Mouse (Mus musculus) liver, embryonic 15.5 days (tissue): ENCODE measurements around the gene Phlda1. TPM values are rescaled to one million over a fixed set of nuclear protein-coding genes. Genes with fewer than 3 reads are reported as not detected.

Experiments used
- ATAC-seq: fragments of 200-750 bp; cut with Nextera tagmentation; 2 replicates; pipeline ENCODE4 v1.8.0; 2017; ENCODE audit warnings: moderate number of reproducible peaks, mild to moderate bottlenecking, moderate library complexity; ENCODE audit not compliant: insufficient read depth
- H3K27ac ChIP-seq: fragments of 300-500 bp; sonication (generic); replicated peaks from 2 replicates; pipeline ENCODE4 v1.5.1; 2015; ENCODE audit warnings: mild to moderate bottlenecking, inconsistent platforms
- H3K27me3 ChIP-seq: fragments of 300-500 bp; sonication (generic); 2 replicates; pipeline ENCODE4 v1.6.1; 2015; ENCODE audit warnings: mild to moderate bottlenecking, inconsistent platforms
- H3K36me3 ChIP-seq: fragments of 300-500 bp; sonication (generic); replicated peaks from 2 replicates; pipeline ENCODE4 v1.6.1; 2015; ENCODE audit warnings: moderate library complexity, mild to moderate bottlenecking, inconsistent platforms
- H3K4me1 ChIP-seq: fragments of 300-500 bp; sonication (generic); replicated peaks from 2 replicates; pipeline ENCODE4 v1.6.1; 2015; ENCODE audit warnings: inconsistent platforms
- H3K4me2 ChIP-seq: fragments of 300-500 bp; sonication (generic); 2 replicates; pipeline ENCODE4 v1.6.1; 2015; ENCODE audit warnings: moderate library complexity, mild to moderate bottlenecking, inconsistent platforms
- H3K4me3 ChIP-seq: fragments of 300-500 bp; sonication (generic); replicated peaks from 2 replicates; pipeline ENCODE4 v1.5.1; 2015; ENCODE audit warnings: mild to moderate bottlenecking, inconsistent platforms
- H3K9ac ChIP-seq: fragments of 300-500 bp; sonication (generic); 2 replicates; pipeline ENCODE4 v1.6.1; 2015; ENCODE audit warnings: moderate library complexity, mild to moderate bottlenecking, inconsistent platforms
- H3K9me3 ChIP-seq: fragments of 300-500 bp; sonication (generic); replicated peaks from 2 replicates; pipeline ENCODE4 v1.6.1; 2016; ENCODE audit warnings: inconsistent platforms
- WGBS: fragments of 180-500 bp; shearing (Covaris S2); methylation state at CpG from one replicate; pipeline ENCODE4 v1.1.7; 2015; ENCODE audit warnings: mixed read lengths; ENCODE audit not compliant: insufficient replicate concordance; 5-methylcytosine and 5-hydroxymethylcytosine counted together
- polyA plus RNA-seq: library from polyadenylated mRNA; unstranded; fragments of >200 nt; fragmentation: Nextera tagmentation; extraction: Ambion mirVana; gene quantifications from 2 replicates; pipeline ENCODE4 v1.2.1, GENCODE M21; 2015

The Phlda1 gene
- polyA plus RNA-seq, 1 experiment from 2014 or later, result 4.2 TPM

- H3K9me3 ChIP-seq, result no peaks in the 10 kb centered on the region
- no peak overlapping the region for H3K4me2 ChIP-seq
- peaks cover 11% of the 10 kb centered on the region for H3K4me1 ChIP-seq
- H3K9ac ChIP-seq, result no peak overlapping the region
- ATAC-seq, result no peak
- WGBS, result 60% methylated on average over 6 of the region's 6 CpGs
- no peak overlapping the region for H3K4me3 ChIP-seq
- no peaks in the 10 kb centered on the region for H3K36me3 ChIP-seq
- H3K27ac ChIP-seq, result no peak overlapping the region
- no peaks in the 10 kb centered on the region for H3K27me3 ChIP-seq
These were observed 44.1 kb downstream of the Phlda1 start for GRCm38 (mm10) chr10:111550075-111550695.

GRCm38 (mm10) chr10:111553695-111554094, 47.6 kb downstream of the Phlda1 start:
- Histone ChIP-seq H3K4me3 (no peak overlapping the region), H3K4me2 (no peak overlapping the region), H3K9ac (no peak overlapping the region), H3K27me3 (no peaks in the 10 kb centered on the region), H3K9me3 (no peaks in the 10 kb centered on the region), H3K4me1 (peaks cover 4% of the 10 kb centered on the region), H3K27ac (no peak overlapping the region), H3K36me3 (no peaks in the 10 kb centered on the region)
- no peak for ATAC-seq
- WGBS, result 67% methylated on average over 7 of the region's 7 CpGs

DNA sequence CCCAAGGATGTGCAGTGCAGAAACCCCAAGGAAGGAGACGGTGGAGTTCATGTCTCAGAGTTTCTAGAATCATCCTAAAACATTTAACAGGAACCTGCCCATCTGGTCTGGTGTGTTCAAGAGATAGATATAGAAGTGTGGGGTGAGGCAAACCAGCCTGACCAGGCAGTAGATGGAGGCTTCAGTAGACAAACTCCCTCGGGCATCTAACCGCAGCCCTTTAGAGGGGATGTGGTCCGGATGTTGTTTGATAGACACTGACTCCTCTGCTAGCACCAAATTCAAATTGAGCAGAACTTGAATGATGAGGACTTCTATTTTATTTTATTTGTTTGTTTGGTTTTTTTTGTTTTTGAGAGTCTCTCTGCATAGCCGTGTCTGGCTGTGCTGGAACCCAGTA, 48.6 kb downstream of the Phlda1 start:
- Histone ChIP-seq H3K4me3 (no peak overlapping the region), H3K27ac (no peak overlapping the region), H3K36me3 (no peaks in the 10 kb centered on the region), H3K9ac (no peak overlapping the region), H3K9me3 (no peaks in the 10 kb centered on the region), H3K27me3 (no peaks in the 10 kb centered on the region), H3K4me1 (peaks cover 6% of the 10 kb centered on the region), H3K4me2 (no peak overlapping the region)
- ATAC-seq, result no peak
- WGBS, result 62% methylated on average over 5 of the region's 5 CpGs

- Histone ChIP-seq H3K9ac (no peak overlapping the region), H3K27ac (no peak overlapping the region), H3K9me3 (no peaks in the 10 kb centered on the region), H3K4me1 (peaks cover 6% of the 10 kb centered on the region), H3K4me3 (no peak overlapping the region), H3K4me2 (no peak overlapping the region), H3K27me3 (no peaks in the 10 kb centered on the region), H3K36me3 (no peaks in the 10 kb centered on the region)
- 55% methylated on average over 5 of the region's 5 CpGs for WGBS
- ATAC-seq, result peak; percentile 68
These were observed 52.1 kb downstream of the Phlda1 start for GRCm38 (mm10) chr10:111558211-111558610.

Other genes starting within 250 kb of the Phlda1 start
- 1.3 and 1.7 TPM in 2 replicates for gene Bbs10, start 207.6 kb upstream of the Phlda1 start, polyA plus RNA-seq
- gene Nap1l1, start 33.1 kb upstream of the Phlda1 start, polyA plus RNA-seq, result 69.6 and 83.5 TPM in 2 replicates